Mouse (Mus musculus): Measurements from ENCODE around the gene Card9.

Card9 gene

GRCm38 (mm10) chr2:26304711-26305110, 56.0 kb downstream of the Card9 start:
- no peak for DNase-seq (ENCODE audit: low spot score)
